Mouse (Mus musculus) adrenal gland, adult 18-20 months (tissue): Measurements from ENCODE around the gene Atl1. TPM values are rescaled to one million over a fixed set of nuclear protein-coding genes. Genes with fewer than 3 reads are reported as not detected.

Source experiments
- DNase-seq, 2 experiments: peaks; one replicate each; pipeline ENCODE4 v3.0.0; 2021 to 2022; ENCODE audit warnings: low spot score in 2 of 2
- total RNA-seq, 2 experiments: library from RNA; stranded (reverse); gene quantifications; 1 replicate in 1 of 2; 2 replicates in 1 of 2; pipeline ENCODE4 v1.2.3; 2021

The Atl1 gene
- total RNA-seq, 2 experiments from 2014 or later: 4.9 to 8.9 TPM

- no peak for DNase-seq
Observed at GRCm38 (mm10) chr12:69937731-69938130, 45.3 kb downstream of the Atl1 start.

- no peak for DNase-seq
Observed at GRCm38 (mm10) chr12:69939291-69939690, 46.9 kb downstream of the Atl1 start.

GRCm38 (mm10) chr12:69941655-69942329 is 49.4 kb downstream of the Atl1 start:
- DNase-seq: no peak

- DNase-seq: no peak
Observed at GRCm38 (mm10) chr12:69945861-69946260, 53.4 kb downstream of the Atl1 start.

- no peak for DNase-seq
Observed at GRCm38 (mm10) chr12:69947502-69947901, 55.1 kb downstream of the Atl1 start.

- no peak for DNase-seq
Observed at GRCm38 (mm10) chr12:69957378-69957777, 65.0 kb downstream of the Atl1 start.

DNA sequence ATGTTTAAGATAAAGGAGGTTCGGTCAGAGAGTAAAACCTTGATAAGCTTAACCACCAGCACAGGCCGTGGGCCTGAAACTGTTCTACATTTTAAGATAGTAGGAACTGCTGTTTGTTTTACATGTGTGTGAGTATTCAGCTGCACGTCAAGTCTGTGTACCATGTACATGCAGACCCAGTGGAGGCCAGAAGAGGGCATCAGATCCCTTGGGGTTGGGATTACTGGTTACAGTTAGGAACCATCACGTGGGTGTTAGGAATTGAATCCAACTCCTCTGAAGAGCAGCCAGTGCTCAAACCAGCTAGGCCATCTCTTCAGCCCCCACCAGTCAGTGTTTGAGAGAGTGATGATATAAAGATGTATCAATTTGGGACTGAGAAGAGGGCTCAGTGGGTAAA is 70.1 kb downstream of the Atl1 start:
- peak; percentile 37 to 58 for DNase-seq

- DNase-seq: no peak
Observed at GRCm38 (mm10) chr12:69963141-69963540, 70.7 kb downstream of the Atl1 start.

DNA sequence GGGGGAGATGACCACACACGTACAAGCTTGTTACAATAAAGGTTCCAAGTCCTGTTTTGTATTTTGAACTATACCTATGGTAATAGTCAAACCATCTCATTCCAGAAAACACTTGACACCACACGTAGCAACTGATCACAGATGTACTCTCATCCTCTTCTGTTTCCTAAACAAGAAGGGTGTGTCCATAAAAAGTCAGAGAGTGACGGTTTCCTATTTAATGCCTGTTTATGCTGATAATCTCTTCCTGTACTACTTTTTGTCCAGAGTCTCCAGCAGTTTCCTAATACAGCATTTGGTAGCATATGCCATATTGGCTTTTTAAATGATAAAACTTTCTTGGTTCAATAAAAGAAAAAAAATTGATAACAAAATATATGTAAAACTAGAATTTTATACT is 73.2 kb downstream of the Atl1 start:
- DNase-seq: no peak

DNA sequence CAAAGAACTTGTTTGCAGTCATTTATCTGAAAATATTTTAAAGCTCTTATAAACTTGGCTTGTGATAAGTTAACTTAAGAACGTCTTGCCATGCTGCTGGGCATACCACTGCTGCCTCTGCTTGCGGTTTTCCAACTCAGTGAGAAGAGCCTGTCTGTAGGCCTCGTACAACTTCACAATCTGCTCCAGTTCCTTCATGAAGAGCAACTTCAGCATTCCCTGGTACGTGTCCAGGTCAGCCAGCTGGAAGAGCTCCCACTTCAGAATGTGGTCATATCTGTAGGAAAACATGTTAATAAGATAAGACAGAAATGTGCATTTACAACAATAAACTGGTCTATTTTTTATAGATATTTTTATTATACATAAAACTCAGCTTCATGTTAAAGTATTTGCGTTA is 73.7 kb downstream of the Atl1 start:
- DNase-seq: no peak

- no peak for DNase-seq
Observed at GRCm38 (mm10) chr12:69967112-69967511, 74.7 kb downstream of the Atl1 start.

GRCm38 (mm10) chr12:69968154-69968553 is 75.7 kb downstream of the Atl1 start:
- no peak for DNase-seq

DNA sequence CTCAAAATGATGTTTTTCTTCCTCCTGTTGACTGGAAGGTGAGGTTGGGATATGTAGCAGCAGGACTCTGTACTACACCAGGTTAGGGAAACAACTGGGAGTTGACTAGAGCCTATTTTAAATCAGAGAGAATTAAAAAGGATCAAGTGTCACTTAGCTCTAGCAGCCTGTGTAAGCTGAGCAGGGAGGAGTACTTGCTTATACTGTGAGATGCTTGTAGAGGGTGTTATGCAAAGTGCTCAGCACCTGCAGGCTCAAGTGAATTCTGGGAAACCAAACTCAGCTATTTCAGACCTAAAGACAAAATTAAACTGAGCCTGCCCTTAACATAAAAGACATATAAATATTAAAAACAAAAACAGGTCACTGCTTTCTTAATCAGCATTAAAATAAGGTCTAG is 81.3 kb downstream of the Atl1 start:
- DNase-seq: no peak

GRCm38 (mm10) chr12:69976688-69977087 is 84.3 kb downstream of the Atl1 start:
- DNase-seq: no peak

- no peak for DNase-seq
Observed at GRCm38 (mm10) chr12:69977376-69977998, 85.1 kb downstream of the Atl1 start.

DNA sequence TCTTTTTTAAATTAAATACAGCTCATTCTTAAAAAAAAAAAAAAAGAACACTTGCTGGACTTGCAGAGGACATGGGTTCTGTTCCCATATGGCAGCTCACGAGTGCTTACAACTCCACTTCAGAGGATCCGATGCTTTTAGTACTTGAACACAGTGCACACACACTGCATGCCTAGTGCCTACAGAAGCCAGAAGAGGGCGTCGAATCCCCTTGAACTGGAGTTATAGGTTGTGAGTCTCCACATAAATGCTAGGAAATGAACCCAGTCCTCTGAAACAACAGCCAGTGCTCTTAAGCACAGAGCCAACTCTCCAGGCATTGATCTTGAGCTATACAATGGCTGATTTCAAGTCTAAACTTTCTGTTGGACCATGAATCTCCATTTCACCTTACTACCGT is 90.5 kb downstream of the Atl1 start:
- DNase-seq: no peak

- no peak for DNase-seq
Observed at GRCm38 (mm10) chr12:69985546-69985945, 93.1 kb downstream of the Atl1 start.

DNA sequence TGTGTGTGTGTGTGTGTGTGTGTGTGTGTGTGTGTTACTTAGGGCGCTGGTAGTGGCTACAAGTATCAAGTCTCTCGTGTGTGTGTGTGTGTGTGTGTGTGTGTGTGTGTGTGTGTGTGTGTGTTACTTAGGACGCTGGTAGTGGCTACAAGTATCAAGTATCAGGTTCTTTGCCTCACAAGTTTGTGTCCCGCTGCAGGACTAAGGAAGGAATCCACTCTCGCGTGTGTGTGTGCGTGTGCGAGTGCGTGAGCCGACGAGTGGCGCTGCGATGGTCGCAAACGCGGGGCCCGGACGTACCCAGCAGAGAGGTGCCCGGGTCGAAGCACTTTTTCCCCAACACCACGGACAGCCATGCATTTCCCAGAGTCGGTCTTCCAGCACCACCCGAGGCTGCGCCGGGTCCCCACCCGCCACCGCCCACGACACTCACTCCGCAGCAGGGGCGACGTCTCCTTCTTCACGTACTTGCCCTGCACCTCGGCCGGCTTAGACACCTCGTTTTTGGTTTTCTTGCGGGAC is 93.9 kb downstream of the Atl1 start:
- no peak for DNase-seq

DNA sequence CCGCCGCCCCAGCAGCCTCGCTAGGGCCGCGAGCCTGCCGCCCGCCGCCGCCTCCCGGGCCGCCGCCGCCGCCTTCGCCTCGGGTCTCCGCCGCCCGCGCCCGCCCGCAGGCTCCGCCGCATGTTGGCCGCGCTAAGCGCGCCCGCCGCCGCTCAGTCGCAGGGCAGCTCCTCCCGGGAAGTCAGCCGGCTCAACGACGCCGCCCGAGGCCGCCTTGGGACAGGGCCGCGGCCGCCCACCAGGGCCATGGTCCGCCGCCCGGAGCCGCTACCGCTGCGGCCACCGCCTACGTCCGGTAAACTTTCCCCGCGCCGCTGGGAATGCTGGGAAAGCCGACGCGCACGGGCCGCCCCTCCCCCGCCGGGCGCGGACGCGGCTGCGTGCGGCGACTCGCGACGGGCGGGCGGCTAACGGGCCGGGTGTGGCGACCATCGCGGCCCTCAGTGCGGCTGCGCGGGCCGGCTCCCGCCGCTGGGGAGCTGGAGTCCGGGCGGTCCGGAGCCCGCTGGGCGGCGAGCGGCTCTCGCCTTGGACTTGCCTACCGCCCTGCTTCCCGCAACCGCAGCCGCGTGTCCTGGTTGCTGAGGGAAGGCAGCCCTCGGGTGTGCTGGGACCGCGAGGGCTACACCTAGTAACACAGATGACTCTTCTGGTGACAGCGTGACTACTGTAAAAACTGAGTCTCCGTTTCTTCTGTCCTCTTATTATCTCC is 94.5 kb downstream of the Atl1 start, which contains the start of gene Sav1:
TSS of gene Sav1 (minus strand) at position 217 of the 712 bp plus-strand sequence.
- DNase-seq: peak; percentile 93 to 94

- DNase-seq: no peak
Observed at GRCm38 (mm10) chr12:69995382-69995781, 103.0 kb downstream of the Atl1 start.

DNA sequence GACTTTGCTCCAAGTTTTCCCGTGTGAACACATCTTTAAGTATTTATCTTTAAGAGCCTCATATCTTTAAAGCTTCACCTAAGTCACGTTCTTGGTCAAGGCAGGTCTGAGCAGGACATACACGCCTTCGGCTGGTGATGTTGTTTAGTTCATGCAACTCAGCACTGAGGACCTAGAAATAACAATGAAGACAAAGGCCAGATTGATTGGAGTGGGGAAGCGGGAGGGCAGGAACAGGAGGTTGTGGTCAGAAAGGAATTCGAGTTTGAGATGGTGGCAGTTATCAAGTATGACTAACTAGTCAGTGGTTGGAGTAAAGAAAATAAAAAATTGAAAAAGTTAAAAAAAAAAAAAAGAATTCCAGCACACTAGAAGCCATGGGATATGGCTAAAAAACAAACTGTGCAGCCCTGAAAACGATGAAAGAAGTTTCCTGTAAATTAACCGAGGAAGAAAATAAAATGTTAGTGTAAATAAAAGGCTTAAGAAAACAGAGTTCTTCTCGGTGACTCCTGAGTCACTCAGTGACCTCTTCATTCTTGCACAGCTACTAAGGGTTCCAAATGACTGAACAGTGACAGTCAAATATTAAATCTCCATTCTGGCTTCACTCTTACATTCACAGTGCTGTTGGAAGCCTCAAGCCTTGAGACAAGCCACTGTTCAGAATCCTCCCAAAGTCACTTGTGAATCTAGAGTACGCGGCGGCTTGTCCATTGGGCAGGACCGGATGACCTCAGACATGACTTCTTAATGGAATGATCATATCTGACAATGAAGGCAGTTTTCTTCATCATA is 106.0 kb downstream of the Atl1 start:
- no peak for DNase-seq
